Mouse (Mus musculus) neutrophil, adult 59 days (primary cell): ENCODE measurements around the gene Gm15262. TPM values are rescaled to one million over a fixed set of nuclear protein-coding genes. Genes with fewer than 3 reads are reported as not detected.

Experiments used
- total RNA-seq, 2 experiments: library from RNA; stranded (reverse); gene quantifications; 1 replicate in 1 of 2; 2 replicates in 1 of 2; pipeline ENCODE4 v1.2.4; 2023

Gm15262 gene
- not detected for total RNA-seq

GRCm38 (mm10) chrX:161287156-161287555 lies at the start of gene Gm15262:
Gene Gm15262 (plus strand): TSS chrX:161287456.

Other genes starting within 250 kb of the Gm15262 start
- gene Scml2, start 170.3 kb upstream of the Gm15262 start, total RNA-seq = 1 to 10 TPM; 1.2 TPM